Comparison of ENCODE assay signal across 8 mouse cellular contexts in genomic region chr4:155624338-155625291, GRCm38 (mm10). TPM values are rescaled to one million over a fixed set of nuclear protein-coding genes. Genes with fewer than 3 reads are reported as not detected.
DNase-seq lines count a peak whose midpoint lies in the region; ATAC-seq lines count a peak whose summit lies in the region.

Cdk11b (plus strand) TSS chr4:155624854.

- peak within 1 kb of the TSS; percentile 85 for H3K4me2 ChIP-seq in hindbrain, embryonic 15.5 days

- peak within 1 kb of the TSS; percentile 93 for H3K4me3 ChIP-seq in hindbrain, embryonic 15.5 days

- peak; percentile 100 for ATAC-seq in hindbrain, embryonic 15.5 days (ENCODE audit: low FRiP score, low read depth)

- peaks cover 14% of the 10 kb centered on the region for H3K4me1 ChIP-seq in hindbrain, embryonic 15.5 days (replicated peaks)

- no peaks in the 10 kb centered on the region for H3K9me3 ChIP-seq in hindbrain, embryonic 15.5 days

- peak within 1 kb of the TSS; percentile 87 for H3K9ac ChIP-seq in hindbrain, embryonic 15.5 days

- under 1% methylated on average over 84 of the region's 84 CpGs for WGBS in hindbrain, embryonic 15.5 days

- H3K36me3 ChIP-seq in hindbrain, embryonic 15.5 days: peaks cover 47% of the 10 kb centered on the region

- no peaks in the 10 kb centered on the region for H3K27me3 ChIP-seq in hindbrain, embryonic 15.5 days

- peak; percentile 98 for DNase-seq in T-cell, adult 2 months (ENCODE audit: low spot score)
- DNase-seq in cerebellum, postnatal 36 days: peak; percentile 96 to 97
- DNase-seq in frontal cortex, postnatal 36 days (ENCODE audit: low spot score in 2 of 2): peak; percentile 95 to 98
- peak; percentile 94 for DNase-seq in left cerebral cortex, adult 11 months (ENCODE audit: low spot score)
- peak; percentile 97 to 99 for DNase-seq in lung, postnatal 4 days
- peak; percentile 96 for DNase-seq in retina, postnatal 7 days (ENCODE audit: low read depth, low spot score)
- peak; percentile 83 for DNase-seq in urinary bladder, adult 2 months (ENCODE audit: low spot score)

- peak within 1 kb of the TSS; percentile 90 for H3K27ac ChIP-seq in hindbrain, embryonic 15.5 days (replicated peaks)

RNA-seq across cellular contexts. Expression of gene Cdk11b, which starts in this region (rescaled TPM):
- 49.3 and 53.0 TPM in 2 replicates for polyA plus RNA-seq in hindbrain, embryonic 15.5 days (2015; fragmentation: Nextera tagmentation; extraction: Ambion mirVana)
- 35.6 and 61.6 TPM in 2 replicates for polyA plus RNA-seq in urinary bladder, adult 2 months (2012; rRNA removed)

Comparison
In these comparisons a context has a peak if more than half of its experiments do, and no peak if none do; other contexts are left out.
1. Peak in every context shown above with its lines: DNase-seq, ATAC-seq, H3K4me3 ChIP-seq and H3K27ac ChIP-seq.